Mouse (Mus musculus) heart, postnatal 0 days (tissue): ENCODE results near the gene Schip1.

ENCODE experiments used
- CTCF ChIP-seq: IDR thresholded peaks from 2 replicates; pipeline ENCODE4 v1.5.1; 2016; ENCODE audit warnings: antibody characterized with exemption, control low read depth, low read depth
- EP300 ChIP-seq: IDR thresholded peaks from 2 replicates; pipeline ENCODE4 v1.6.1; 2016; ENCODE audit warnings: antibody characterized with exemption, low read depth

GRCm38 (mm10) chr3:68510872-68511271 lies 446.3 kb downstream of the Schip1 start:
- TF ChIP-seq CTCF (no peak), EP300 (no peak)
